Mouse (Mus musculus) neural tube, embryonic 15.5 days (tissue): ENCODE results near the gene Map3k5. TPM values are rescaled to one million over a fixed set of nuclear protein-coding genes. Genes with fewer than 3 reads are reported as not detected.

Experiments used
- ATAC-seq: fragments of 200-750 bp; cut with Nextera tagmentation; 2 replicates; pipeline ENCODE4 v1.8.0; 2017; ENCODE audit warnings: mild to moderate bottlenecking, moderate TSS enrichment, moderate library complexity; ENCODE audit not compliant: low FRiP score
- H3K27ac ChIP-seq: fragments of 300-500 bp; sonication (generic); replicated peaks from 2 replicates; pipeline ENCODE4 v1.5.1; 2015; ENCODE audit warnings: mild to moderate bottlenecking, inconsistent platforms
- H3K27me3 ChIP-seq: fragments of 300-500 bp; sonication (generic); replicated peaks from 2 replicates; pipeline ENCODE4 v1.6.1; 2015; ENCODE audit warnings: inconsistent platforms
- H3K36me3 ChIP-seq: fragments of 300-500 bp; sonication (generic); 2 replicates; pipeline ENCODE4 v1.6.1; 2015; ENCODE audit warnings: inconsistent platforms
- H3K4me1 ChIP-seq: fragments of 300-500 bp; sonication (generic); 2 replicates; pipeline ENCODE4 v1.6.1; 2015; ENCODE audit warnings: inconsistent platforms
- H3K4me2 ChIP-seq: fragments of 300-500 bp; sonication (generic); 2 replicates; pipeline ENCODE4 v1.6.1; 2015; ENCODE audit warnings: inconsistent platforms, mild to moderate bottlenecking, moderate library complexity
- H3K4me3 ChIP-seq: fragments of 300-500 bp; sonication (generic); replicated peaks from 2 replicates; pipeline ENCODE4 v1.5.1; 2015; ENCODE audit warnings: mild to moderate bottlenecking, inconsistent platforms
- H3K9ac ChIP-seq: fragments of 300-500 bp; sonication (generic); replicated peaks from 2 replicates; pipeline ENCODE4 v1.6.1; 2015; ENCODE audit warnings: mild to moderate bottlenecking, inconsistent platforms
- H3K9me3 ChIP-seq: fragments of 300-500 bp; sonication (generic); replicated peaks from 2 replicates; pipeline ENCODE4 v1.6.1; 2016; ENCODE audit warnings: inconsistent platforms
- WGBS: fragments of 180-500 bp; shearing (Covaris S2); methylation state at CpG from one replicate; pipeline ENCODE4 v1.1.7; 2015; ENCODE audit warnings: mixed read lengths; 5-methylcytosine and 5-hydroxymethylcytosine counted together
- polyA plus RNA-seq: library from polyadenylated mRNA; unstranded; fragments of >200 nt; fragmentation: Nextera tagmentation; extraction: Ambion mirVana; gene quantifications from 2 replicates; pipeline ENCODE4 v1.2.1, GENCODE M21; 2015

The Map3k5 gene
- polyA plus RNA-seq, 1 experiment from 2014 or later, result 1.4 TPM

DNA sequence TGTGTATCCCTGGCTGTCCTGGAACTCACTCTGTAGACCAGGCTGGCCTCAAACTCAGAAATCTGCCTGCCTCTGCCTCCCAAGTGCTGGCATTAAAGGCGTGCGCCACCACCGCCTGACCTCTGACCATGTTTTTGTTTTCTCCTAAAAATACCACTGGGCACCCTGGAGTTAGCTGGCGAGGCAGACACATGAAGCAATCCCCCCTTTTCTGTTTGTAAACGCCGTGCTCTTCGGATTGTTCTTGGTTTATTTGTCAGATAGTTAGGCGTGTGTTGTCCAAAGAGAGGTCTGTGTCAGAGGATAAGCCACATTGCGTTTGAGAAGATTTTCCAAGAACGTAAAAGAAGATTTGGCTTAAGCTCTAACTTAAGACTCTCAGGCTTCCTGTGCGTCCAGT lies 14.1 kb downstream of the Map3k5 start:
- no peak for ATAC-seq
- Histone ChIP-seq H3K9me3 (no peaks in the 10 kb centered on the region), H3K36me3 (no peaks in the 10 kb centered on the region), H3K4me2 (no peak overlapping the region), H3K27me3 (no peaks in the 10 kb centered on the region), H3K4me3 (no peak overlapping the region), H3K27ac (no peak overlapping the region), H3K4me1 (no peaks in the 10 kb centered on the region), H3K9ac (no peak overlapping the region)
- 95% methylated on average over 11 of the region's 11 CpGs for WGBS

DNA sequence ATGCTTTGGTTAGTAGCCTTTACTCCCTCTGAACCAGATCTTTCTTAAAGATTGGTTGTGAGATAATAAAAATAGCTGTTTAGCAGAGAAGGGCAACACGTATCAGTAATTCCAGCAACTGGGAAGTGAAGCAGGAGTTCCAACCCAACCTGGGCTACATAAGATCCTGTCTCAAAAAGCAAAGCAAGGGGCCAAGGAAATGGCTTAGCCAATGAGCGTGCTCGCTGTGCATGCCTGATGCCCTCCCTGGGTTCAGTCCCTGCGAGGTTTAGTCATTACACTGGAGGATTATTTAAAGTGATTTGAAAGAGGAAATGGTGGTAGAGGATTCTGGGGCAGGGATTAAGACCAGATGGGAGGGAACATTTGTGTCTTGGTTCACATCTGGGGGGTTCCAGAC lies 14.8 kb downstream of the Map3k5 start:
- Histone ChIP-seq H3K9ac (no peak overlapping the region), H3K9me3 (no peaks in the 10 kb centered on the region), H3K36me3 (no peaks in the 10 kb centered on the region), H3K4me1 (no peaks in the 10 kb centered on the region), H3K27me3 (no peaks in the 10 kb centered on the region), H3K27ac (no peak overlapping the region), H3K4me2 (no peak overlapping the region), H3K4me3 (no peak overlapping the region)
- ATAC-seq, result no peak
- WGBS, result 88% methylated on average over 4 of the region's 4 CpGs

DNA sequence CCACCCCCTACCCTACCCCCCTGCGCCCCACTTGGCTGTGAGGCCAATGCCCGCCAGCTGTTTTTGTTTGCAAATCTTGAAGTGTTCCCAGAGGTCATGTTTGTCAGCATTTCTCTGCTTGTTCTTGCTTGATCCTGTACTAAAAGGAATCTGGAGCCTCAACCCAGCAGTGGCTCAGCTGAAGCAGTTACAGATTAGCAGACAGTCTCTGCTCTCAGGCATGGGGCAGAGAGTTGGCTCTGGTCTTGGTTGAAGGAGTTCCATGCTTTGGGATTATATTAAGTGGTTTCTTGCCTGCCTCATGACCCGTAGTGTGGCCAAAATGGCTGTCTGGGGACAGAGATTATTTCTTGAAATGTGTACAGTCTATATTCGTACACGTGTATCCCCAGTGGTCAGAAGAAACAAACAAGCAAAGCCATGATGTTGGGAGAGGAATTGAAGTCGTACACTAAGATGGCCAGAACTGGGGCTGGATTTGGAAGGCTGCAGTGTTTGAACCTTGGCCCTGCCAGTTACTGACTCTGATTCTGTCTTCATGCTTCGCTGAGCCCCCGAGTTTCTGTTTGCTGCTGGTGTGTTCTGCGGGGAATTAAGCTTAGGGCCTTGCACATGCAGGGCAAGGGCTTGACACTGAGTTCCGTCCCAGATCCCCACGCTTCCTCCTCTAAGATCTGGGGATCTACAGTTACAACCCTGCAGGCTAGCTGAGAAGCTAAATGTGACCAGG lies 18.9 kb downstream of the Map3k5 start:
- H3K9ac ChIP-seq, result no peak overlapping the region
- no peaks in the 10 kb centered on the region for H3K9me3 ChIP-seq
- no peak for ATAC-seq
- H3K4me2 ChIP-seq, result no peak overlapping the region
- WGBS, result 85% methylated on average over 11 of the region's 11 CpGs
- no peaks in the 10 kb centered on the region for H3K36me3 ChIP-seq
- H3K4me3 ChIP-seq, result no peak overlapping the region
- no peaks in the 10 kb centered on the region for H3K27me3 ChIP-seq
- H3K4me1 ChIP-seq, result no peaks in the 10 kb centered on the region
- no peak overlapping the region for H3K27ac ChIP-seq

DNA sequence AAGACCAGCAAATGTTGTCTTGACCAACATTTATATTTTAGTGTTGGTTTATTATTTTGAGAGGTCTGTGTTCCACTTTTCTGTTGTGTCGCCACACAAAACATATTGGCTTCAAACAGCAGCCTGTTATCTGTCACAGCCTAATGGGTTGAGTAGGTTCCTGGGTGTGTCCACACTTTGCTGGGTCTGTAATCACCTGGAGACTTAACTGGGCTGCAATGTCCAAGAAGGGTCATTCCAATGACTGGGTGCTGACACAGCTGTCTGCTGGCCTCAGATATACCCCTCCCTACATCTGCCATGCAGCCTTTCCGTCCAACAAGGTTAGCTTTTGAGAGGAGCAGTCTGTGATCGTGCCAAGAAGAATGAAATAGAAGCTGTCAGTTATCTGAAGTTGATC lies 20.3 kb downstream of the Map3k5 start:
- Histone ChIP-seq H3K27ac (no peak overlapping the region), H3K4me1 (no peaks in the 10 kb centered on the region), H3K4me3 (no peak overlapping the region), H3K4me2 (no peak overlapping the region), H3K9ac (no peak overlapping the region), H3K9me3 (no peaks in the 10 kb centered on the region), H3K36me3 (no peaks in the 10 kb centered on the region), H3K27me3 (no peaks in the 10 kb centered on the region)
- ATAC-seq, result no peak
- 86% methylated on average over 3 of the region's 3 CpGs for WGBS

DNA sequence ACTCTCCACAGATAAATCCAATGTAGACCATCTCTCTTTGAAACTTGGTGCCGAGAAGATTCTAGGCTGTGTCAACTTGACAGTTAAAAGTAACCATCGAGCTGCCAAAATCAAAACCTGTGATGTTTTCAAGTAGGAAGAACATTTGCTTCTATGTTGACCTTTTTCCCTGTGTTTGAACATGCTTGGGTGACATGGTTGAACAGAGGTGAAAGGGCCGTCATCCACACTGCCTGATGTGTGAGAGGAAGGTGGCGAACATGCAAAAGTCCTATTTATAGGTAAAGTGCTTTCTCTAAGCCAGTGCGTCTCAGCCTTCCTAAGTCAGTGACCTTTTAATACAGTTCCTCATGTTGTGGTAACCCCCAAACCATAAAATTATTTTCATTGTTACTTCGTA lies 21.5 kb downstream of the Map3k5 start:
- Histone ChIP-seq H3K27ac (no peak overlapping the region), H3K4me1 (no peaks in the 10 kb centered on the region), H3K36me3 (no peaks in the 10 kb centered on the region), H3K9me3 (no peaks in the 10 kb centered on the region), H3K4me2 (no peak overlapping the region), H3K4me3 (no peak overlapping the region), H3K27me3 (no peaks in the 10 kb centered on the region), H3K9ac (no peak overlapping the region)
- no peak for ATAC-seq
- 93% methylated on average over 6 of the region's 6 CpGs for WGBS

DNA sequence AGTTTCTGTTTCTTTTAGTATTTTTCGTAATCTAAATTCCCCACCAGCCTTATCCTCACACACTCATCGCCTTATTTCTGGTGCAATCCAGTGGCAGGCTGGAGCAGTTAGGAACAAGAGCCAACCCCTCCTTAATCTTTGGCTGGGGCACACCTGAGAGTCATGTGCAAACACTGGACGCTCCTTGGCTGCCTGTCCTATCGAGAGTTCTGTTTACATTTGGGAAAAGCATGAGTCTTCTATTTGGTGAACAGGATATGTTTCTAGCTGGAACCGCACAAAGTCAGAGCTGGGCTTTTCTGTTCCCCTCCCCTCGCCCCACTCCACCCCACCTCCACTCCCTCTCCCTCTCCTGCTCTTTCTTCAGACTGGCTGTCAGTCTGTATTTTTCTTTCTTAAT lies 22.5 kb downstream of the Map3k5 start:
- no peaks in the 10 kb centered on the region for H3K27me3 ChIP-seq
- no peaks in the 10 kb centered on the region for H3K9me3 ChIP-seq
- H3K36me3 ChIP-seq, result no peaks in the 10 kb centered on the region
- no peak overlapping the region for H3K4me2 ChIP-seq
- 83% methylated on average over 6 of the region's 6 CpGs for WGBS
- no peak overlapping the region for H3K9ac ChIP-seq
- ATAC-seq, result no peak
- H3K27ac ChIP-seq, result no peak overlapping the region
- H3K4me3 ChIP-seq, result no peak overlapping the region
- no peaks in the 10 kb centered on the region for H3K4me1 ChIP-seq

DNA sequence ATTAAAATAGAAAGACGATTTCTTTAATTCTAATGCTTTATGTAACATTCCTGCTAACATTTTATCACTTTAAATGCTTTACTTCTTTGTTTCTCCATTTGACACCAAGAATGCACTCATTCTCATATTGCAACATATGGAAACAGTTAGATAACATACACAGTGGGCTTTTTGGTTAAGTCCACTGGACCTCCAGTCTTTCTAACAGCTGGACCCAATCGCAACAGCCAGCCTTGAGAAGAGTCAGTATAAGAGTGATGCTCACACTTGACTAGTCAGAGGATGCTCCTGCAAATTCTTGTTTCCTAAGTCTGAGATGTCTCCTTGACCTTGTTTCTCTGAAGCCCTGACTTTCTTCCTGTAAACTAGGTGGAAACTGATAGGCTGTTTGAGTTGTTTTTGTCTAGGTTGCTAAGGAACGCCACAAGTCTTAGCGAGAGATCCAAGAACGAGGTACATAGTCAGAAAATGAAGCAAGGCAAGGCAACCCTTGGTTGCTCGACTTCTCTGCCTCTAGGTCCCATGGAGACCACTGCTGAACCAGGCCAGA lies 26.6 kb downstream of the Map3k5 start:
- Histone ChIP-seq H3K9me3 (no peaks in the 10 kb centered on the region), H3K4me1 (no peaks in the 10 kb centered on the region), H3K9ac (no peak overlapping the region), H3K27me3 (no peaks in the 10 kb centered on the region), H3K36me3 (no peaks in the 10 kb centered on the region), H3K27ac (no peak overlapping the region), H3K4me3 (no peak overlapping the region), H3K4me2 (no peak overlapping the region)
- no peak for ATAC-seq
- 84% methylated on average over 6 of the region's 6 CpGs for WGBS

DNA sequence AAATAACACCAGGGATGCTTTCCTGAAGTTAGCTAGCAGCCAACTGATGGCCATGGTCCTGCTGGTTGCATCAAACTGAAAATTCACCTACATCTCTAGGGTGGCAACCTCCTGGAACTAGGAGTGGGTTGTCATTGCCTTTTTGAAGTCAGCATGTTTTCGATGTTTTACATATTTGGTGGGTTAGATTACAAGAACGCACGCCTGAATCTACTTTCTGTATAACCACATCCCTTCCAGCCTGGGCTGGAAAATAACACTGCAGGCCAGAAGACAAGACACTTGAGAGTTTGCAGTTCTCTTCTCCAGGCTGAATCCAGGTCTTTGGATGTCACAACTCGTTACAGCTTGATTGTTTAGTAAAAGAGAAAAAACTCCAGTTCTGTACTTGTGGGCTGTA lies 28.5 kb downstream of the Map3k5 start:
- H3K9me3 ChIP-seq, result no peaks in the 10 kb centered on the region
- H3K27ac ChIP-seq, result no peak overlapping the region
- H3K4me2 ChIP-seq, result no peak overlapping the region
- 86% methylated on average over 4 of the region's 4 CpGs for WGBS
- no peak for ATAC-seq
- H3K36me3 ChIP-seq, result no peaks in the 10 kb centered on the region
- no peaks in the 10 kb centered on the region for H3K27me3 ChIP-seq
- H3K9ac ChIP-seq, result no peak overlapping the region
- no peaks in the 10 kb centered on the region for H3K4me1 ChIP-seq
- H3K4me3 ChIP-seq, result no peak overlapping the region

DNA sequence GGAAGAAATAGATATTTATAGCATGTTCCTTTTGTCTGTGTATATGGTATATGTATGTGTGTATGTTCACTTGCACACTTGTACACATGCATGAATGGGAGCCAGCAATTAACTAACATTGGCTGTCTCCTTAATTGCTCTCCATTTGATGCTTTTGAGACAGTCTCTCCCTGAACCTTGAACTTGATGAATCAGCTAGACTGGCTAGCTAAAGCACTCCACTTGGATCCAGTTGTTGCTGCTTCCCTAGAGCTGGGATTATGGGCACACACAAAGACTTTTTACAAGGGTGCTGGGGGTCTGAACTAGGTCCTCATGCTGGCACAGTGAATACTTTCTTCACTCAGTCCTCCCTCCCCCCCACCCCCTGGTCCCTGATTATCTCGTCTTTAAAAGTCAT lies 28.9 kb downstream of the Map3k5 start:
- ATAC-seq, result no peak
- H3K4me2 ChIP-seq, result no peak overlapping the region
- WGBS, result 56% methylated on average over 1 of the region's 1 CpGs
- H3K36me3 ChIP-seq, result no peaks in the 10 kb centered on the region
- H3K27ac ChIP-seq, result no peak overlapping the region
- H3K9me3 ChIP-seq, result no peaks in the 10 kb centered on the region
- H3K27me3 ChIP-seq, result no peaks in the 10 kb centered on the region
- no peak overlapping the region for H3K4me3 ChIP-seq
- H3K4me1 ChIP-seq, result no peaks in the 10 kb centered on the region
- no peak overlapping the region for H3K9ac ChIP-seq

DNA sequence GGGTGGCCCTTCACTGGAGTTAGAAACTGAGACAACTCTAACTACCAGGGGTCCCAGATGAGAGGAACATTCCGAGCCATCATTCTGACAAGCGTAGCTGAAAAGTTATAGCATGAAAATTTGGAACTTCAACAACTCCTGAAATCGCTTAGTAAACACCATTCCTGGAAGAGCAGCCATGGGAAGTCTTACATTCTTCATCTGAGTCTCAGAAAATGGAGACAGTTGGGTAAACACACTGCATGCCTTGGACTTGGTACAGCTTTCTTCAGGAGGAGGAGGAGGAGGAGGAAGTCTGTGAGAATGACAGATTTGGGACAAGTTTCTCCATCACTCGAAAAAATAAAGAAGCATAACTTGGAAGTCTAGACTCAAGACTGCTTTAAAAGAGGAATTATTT lies 29.8 kb downstream of the Map3k5 start:
- WGBS, result 92% methylated on average over 4 of the region's 4 CpGs
- no peaks in the 10 kb centered on the region for H3K36me3 ChIP-seq
- H3K27me3 ChIP-seq, result no peaks in the 10 kb centered on the region
- no peak overlapping the region for H3K4me3 ChIP-seq
- H3K4me2 ChIP-seq, result no peak overlapping the region
- H3K4me1 ChIP-seq, result no peaks in the 10 kb centered on the region
- no peak overlapping the region for H3K27ac ChIP-seq
- no peak for ATAC-seq
- H3K9me3 ChIP-seq, result no peaks in the 10 kb centered on the region
- no peak overlapping the region for H3K9ac ChIP-seq

DNA sequence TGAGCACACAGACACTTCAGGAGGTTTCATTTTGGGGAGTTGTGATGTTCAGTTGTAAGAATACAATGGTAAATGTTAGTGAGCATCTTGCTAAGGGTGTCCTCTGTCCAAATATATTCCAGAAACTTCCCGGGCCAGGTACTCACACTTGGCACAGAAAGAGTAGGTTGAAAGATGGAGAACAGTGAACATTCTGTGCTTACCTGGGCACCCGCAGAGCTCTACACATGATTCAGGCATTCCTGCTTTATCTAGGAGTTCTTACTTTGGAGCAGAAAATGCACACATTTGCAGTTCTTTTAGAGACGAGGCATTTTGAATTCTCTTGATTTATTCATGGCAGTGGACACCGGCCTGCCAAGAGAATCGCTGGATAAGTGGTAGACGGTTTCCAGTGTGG lies 32.3 kb downstream of the Map3k5 start:
- Histone ChIP-seq H3K36me3 (no peaks in the 10 kb centered on the region), H3K27me3 (no peaks in the 10 kb centered on the region), H3K9me3 (no peaks in the 10 kb centered on the region), H3K4me2 (no peak overlapping the region), H3K4me1 (no peaks in the 10 kb centered on the region), H3K4me3 (no peak overlapping the region), H3K27ac (no peak overlapping the region), H3K9ac (no peak overlapping the region)
- WGBS, result 73% methylated on average over 6 of the region's 6 CpGs
- no peak for ATAC-seq

DNA sequence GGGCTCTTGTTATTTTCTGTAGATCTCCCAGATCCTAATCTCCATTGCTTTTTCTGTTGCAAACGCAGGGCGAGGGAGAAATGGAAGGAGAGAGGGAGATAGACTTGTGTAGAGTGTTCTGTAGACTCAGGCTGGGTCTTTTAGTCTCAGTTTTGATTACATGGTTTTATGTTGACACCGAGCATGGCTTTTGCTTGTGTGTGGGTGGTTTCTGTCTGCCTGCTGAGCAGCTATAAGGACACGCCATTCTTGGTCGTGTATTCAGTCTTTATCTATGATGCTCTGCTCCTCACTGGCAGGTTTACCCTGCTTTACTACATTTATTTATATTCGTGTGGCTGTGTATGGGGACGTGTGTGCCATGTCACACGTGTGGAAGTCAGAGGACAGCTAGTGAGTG lies 34.2 kb downstream of the Map3k5 start:
- Histone ChIP-seq H3K4me3 (no peak overlapping the region), H3K4me2 (no peak overlapping the region), H3K9me3 (no peaks in the 10 kb centered on the region), H3K27ac (no peak overlapping the region), H3K9ac (no peak overlapping the region), H3K36me3 (no peaks in the 10 kb centered on the region), H3K4me1 (no peaks in the 10 kb centered on the region), H3K27me3 (no peaks in the 10 kb centered on the region)
- 84% methylated on average over 8 of the region's 8 CpGs for WGBS
- no peak for ATAC-seq
